Mouse (Mus musculus): Measurements from ENCODE around the gene Actb.

The Actb gene

GRCm38 (mm10) chr5:142922251-142922650 lies 15.7 kb upstream of the Actb start:
- no peak for DNase-seq (ENCODE audit: low read depth, low spot score)

GRCm38 (mm10) chr5:142921074-142921459 lies 14.5 kb upstream of the Actb start:
- no peak for DNase-seq (ENCODE audit: low read depth, low spot score)

GRCm38 (mm10) chr5:142920311-142921073 lies 13.9 kb upstream of the Actb start:
- peak; percentile 94 for DNase-seq (ENCODE audit: low read depth, low spot score)

GRCm38 (mm10) chr5:142917402-142917801 lies 10.8 kb upstream of the Actb start:
- DNase-seq (ENCODE audit: low read depth, low spot score): no peak

- DNase-seq (ENCODE audit: low read depth, low spot score): no peak
Observed at GRCm38 (mm10) chr5:142916593-142916992, 10.0 kb upstream of the Actb start.

- DNase-seq (ENCODE audit: low read depth, low spot score): no peak
Observed at GRCm38 (mm10) chr5:142915231-142915630, 8.7 kb upstream of the Actb start.

- DNase-seq (ENCODE audit: low read depth, low spot score): peak; percentile 35
Observed at GRCm38 (mm10) chr5:142912739-142913138, 6.2 kb upstream of the Actb start.

- no peak for DNase-seq (ENCODE audit: low read depth, low spot score)
Observed at GRCm38 (mm10) chr5:142912320-142912719, 5.8 kb upstream of the Actb start.

GRCm38 (mm10) chr5:142911629-142912028 lies 5.1 kb upstream of the Actb start:
- DNase-seq (ENCODE audit: low read depth, low spot score): no peak

- peak; percentile 81 for DNase-seq (ENCODE audit: low read depth, low spot score)
Observed at GRCm38 (mm10) chr5:142909576-142910278, 3.2 kb upstream of the Actb start.

GRCm38 (mm10) chr5:142908941-142909575 lies 2.5 kb upstream of the Actb start:
- DNase-seq (ENCODE audit: low read depth, low spot score): peak; percentile 75

- DNase-seq (ENCODE audit: low read depth, low spot score): peak; percentile 52
Observed at GRCm38 (mm10) chr5:142907803-142908559, 1.4 kb upstream of the Actb start.

- DNase-seq (ENCODE audit: low read depth, low spot score): peak; percentile 46
Observed at GRCm38 (mm10) chr5:142907048-142907802, 671 bp upstream of the Actb start.

GRCm38 (mm10) chr5:142905725-142906531 lies 626 bp downstream of the Actb start:
- DNase-seq (ENCODE audit: low read depth, low spot score): peak; percentile 100

- peak; percentile 42 for DNase-seq (ENCODE audit: low read depth, low spot score)
Observed at GRCm38 (mm10) chr5:142905038-142905695, 1.4 kb downstream of the Actb start.

GRCm38 (mm10) chr5:142904208-142905037 lies 2.1 kb downstream of the Actb start:
- peak; percentile 52 for DNase-seq (ENCODE audit: low read depth, low spot score)

GRCm38 (mm10) chr5:142903470-142904207 lies 2.9 kb downstream of the Actb start:
- peak; percentile 79 for DNase-seq (ENCODE audit: low read depth, low spot score)
